Mouse (Mus musculus): ENCODE results near the gene Smim23.

Smim23 gene

DNA sequence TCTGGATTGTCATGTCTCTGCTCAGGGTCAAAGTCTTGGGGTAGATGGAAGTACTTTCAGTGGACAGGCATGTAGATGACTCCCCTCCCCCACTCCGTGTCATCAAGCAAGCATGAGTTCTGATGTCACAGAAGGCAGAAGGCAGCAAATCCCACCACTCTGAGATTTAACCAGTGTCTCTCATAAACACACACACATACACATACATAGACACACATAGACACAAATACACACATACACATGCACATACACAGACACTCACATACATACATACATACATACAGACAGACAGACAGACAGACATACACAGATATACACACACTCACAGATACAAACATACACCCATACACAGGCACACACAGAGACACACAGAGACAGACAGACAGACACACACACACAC lies at the start of gene Smim23:
Gene Smim23 (minus strand): TSS at position 101 of the 400 bp plus-strand sequence.
- DNase-seq (ENCODE audit: low spot score) = no peak

DNA sequence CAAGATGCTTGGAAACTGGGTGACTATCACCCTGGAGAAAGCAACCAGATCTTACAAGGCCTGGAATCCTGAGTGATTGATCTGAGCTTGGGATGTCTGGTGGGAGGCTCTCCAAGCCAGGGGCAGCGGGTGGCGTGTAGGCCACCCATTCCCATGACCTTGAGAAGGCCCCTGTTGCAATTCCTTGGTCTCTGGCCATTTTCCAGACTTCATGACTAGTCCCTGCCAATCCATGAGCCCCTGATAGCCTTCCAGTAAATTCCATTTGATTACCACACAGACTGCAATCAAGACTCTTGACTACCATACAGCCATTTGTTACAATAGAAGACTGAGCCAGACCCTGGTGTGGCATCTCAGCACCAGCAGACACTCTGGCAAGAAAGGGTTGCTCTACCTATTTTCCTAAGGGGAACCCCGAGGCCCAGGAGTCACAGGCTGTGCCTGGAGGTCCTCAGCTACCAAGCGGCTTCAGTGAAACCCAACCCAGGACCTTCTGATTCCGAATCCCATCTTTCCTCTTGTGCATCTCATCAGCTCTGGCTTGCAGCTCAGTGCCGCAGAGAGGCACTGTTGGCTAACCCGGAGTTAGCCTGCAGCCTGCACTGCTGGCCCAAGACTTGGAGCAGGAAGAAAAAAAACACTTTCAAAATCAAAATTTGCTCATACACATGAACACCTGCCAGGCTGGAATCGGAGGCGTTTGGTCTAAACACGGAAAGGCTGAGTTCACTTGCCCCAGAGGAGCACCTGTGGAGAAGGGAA lies 44.4 kb upstream of the Smim23 start:
- DNase-seq (ENCODE audit: low spot score) = no peak

DNA sequence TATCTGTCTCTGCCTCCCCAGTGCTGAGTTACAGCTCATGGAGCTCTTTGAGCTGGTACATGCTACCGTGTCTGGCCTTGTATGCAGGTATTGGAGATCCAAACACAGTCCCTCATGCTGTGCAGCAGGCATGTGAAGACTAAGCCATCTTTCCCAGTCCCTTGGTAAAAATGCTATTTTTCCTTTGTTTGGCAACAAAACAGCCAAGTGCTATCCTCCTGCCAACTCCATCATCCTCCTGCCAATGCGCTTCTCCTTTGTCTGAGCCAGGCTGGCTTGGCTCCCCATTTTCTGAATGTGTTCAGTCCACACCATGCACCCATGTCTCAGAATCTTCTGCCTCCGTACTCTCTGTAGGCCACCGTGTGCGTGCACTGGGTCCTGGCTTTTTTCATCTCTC lies 40.2 kb upstream of the Smim23 start:
- no peak for DNase-seq (ENCODE audit: low spot score)

DNA sequence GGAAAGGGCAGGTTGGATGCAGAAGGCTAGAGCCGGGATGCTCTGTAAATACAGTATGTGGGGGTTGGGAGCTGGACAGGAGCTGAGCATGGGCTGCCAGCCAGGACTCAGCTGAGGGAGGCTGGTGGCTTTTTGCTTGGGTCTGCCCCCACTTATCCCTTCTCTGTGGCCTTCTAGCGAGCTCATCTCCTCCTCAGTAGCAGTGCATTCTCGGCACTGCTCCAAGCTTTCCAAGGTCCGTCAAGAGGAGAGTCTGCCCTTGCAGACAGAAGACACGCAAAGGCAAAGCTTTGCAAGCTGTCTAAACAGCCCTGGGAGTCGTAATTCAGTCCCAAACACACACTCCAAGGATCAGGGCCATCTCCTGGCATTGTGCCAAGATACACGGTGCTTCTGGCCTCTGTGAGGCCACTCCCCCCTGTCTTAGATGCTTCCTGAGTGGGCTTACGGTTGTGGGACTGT lies 33.0 kb upstream of the Smim23 start:
- peak; percentile 5 for DNase-seq (ENCODE audit: low spot score)

DNA sequence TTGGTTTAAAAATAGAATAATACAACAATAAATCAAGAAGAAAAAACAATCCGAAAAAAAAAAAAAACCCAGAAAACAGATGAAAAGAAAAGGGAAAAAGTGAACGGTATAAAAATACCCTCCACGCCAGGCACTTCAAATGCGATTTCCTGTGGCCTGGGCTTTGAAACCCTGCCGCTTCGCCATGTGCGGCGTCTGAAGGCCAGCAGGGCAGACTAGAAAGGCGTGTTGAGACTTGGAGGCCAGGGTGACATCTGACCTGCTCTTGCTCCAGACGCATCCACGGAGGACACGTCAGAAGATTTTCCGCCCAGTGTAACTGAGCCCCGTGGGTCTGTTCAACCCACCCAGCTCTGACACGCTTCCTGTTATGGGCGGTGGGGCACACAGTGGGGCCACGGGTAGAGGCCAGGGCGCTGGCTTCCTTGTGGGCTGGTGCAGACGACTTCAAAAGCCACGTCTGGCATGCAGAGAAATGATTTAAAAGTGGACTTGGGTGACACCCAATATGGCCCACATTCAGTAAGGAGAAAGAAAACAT lies 22.3 kb upstream of the Smim23 start:
- no peak for DNase-seq (ENCODE audit: low spot score)

DNA sequence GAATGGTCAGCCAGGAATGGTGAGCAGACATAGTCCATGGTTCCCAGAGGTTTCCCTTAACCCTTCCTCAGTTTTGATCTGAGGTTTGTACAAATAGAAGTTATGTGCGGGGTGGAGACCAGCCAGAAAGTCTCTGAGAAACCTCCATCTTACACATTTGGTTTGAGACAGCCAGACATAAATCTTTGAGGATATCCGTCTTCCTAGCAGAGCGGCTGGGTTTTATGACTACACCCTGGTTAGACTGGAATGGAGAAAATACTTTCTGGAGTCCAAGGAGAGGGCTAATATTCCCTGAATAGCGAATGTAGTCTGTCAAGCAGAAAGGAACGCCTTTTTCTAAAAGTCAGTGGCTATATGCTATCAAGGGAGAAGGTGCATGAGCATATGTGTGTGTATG lies 16.8 kb upstream of the Smim23 start:
- DNase-seq (ENCODE audit: low spot score) = no peak

DNA sequence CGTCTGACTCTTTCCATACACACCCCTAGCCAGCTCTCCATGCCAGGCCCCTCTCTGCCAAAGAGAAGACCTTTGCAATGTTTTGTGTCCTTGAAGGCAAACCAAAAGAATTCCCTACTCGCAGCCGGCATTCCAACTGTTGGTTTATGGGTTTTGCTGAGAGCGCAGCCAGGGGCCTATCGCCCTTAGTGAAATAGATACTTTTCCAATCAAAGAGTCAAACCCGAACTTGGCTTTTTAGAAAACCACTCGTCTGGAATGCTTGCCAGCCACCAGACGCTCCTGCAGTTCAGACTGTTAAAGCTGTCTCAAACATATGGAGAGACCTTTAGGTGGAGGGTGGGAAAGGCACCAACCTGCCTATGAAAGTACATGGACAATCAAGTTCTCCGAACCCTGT lies 15.9 kb upstream of the Smim23 start:
- no peak for DNase-seq (ENCODE audit: low spot score)

DNA sequence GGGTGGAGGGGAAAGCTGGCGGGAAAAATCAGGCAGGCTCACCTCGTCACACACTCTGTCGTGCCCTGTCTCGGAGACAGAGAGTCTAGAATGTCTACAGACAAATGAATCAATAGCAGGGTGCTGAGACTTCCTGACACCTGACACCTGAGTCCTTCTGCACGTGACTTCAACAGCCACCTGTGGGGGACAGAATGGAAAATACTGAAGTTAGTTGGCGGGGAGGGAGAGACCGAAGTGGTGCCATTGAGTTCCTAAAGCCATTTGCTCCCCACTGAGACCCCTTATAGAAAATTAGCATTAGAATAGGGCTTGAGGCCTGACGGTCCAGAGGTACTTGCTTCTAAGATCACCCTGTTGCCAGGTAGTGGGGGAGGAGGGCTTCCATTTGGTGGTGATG lies 10.6 kb upstream of the Smim23 start:
- no peak for DNase-seq (ENCODE audit: low spot score)

DNA sequence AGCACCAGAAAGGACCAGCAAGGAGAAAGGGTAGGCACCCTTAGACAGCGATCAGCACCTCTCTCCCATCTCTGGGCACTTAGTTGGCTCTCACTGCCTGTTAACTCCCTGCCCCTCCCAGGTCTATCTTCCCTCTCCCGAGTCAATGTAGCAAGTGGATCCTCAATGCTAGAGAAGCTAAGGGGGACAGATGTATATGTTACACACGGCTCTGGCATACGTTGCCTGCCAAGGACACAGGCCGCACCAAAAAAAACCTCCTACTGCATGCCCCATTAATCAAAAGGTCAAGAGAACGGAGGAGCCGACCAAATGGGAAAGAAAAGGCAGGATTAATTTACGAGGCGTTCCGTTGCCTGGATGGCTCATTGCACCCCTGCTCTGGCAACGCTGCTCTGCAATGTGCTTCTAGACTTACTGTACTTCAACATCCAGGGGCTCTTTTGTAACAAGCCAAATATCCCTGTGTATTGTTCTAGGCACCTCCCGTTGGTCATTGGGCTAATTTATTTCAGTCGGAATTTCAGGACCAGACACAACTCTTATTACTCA lies 10.0 kb upstream of the Smim23 start:
- DNase-seq (ENCODE audit: low spot score) = no peak

DNA sequence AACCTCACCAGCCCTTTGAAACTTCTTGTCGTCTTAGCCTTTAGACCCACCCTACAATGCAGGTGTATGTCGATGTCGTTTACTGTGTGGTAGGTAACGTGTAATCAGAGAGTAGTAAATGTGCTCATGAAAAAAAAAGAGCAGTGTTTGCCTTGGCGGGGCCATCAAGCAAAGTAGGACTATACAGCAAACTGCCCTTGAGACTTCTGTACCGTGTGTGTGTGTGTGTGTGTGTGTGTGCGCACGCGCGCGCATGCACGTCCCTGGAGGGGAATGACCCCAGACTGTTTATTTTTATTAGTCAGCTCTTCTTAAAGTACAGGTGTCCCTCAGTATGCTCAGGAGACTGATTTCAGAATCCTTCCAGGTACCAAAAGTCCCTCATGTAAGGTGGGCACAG lies 6.8 kb downstream of the Smim23 start:
- no peak for DNase-seq (ENCODE audit: low spot score)

DNA sequence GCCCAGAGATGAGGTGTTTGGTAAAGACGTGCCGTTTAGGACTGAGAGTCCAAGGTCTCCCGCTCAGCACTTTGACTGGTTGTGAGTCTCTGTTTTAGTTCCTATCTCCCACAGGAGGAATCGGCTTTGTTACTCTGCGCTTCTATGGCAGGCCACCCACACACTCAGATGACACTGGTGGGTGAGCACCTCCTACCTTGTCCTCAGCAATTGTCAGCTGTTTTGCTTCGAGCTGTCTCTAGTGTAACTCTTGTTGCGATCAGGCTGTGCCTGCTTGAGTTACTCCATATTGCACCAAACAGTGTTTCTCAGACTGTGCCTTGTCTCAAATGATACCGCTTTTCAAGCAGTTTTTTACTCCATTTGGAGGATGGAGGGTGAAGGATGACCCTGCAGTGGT lies 10.1 kb downstream of the Smim23 start:
- DNase-seq (ENCODE audit: low spot score) = no peak

DNA sequence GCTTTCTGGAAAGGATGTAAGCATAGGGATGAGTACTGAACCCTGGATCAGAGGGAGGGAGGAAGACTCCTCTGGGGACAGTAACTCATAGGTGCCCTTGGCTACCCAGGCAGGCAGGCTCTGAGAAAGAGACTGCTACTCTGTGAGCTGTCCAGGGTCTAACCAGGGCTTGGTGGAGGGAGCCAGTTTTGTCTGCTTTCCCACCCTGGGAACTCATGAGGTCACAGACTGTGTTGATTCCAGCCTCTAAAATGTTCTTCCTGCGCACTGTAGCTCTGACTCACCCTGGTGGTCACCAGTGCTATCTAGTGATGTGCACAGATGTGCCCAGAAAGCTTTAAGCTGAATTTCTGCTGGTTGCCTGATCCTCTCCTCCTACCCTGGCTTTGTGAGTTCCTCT lies 15.3 kb downstream of the Smim23 start:
- no peak for DNase-seq (ENCODE audit: low spot score)

DNA sequence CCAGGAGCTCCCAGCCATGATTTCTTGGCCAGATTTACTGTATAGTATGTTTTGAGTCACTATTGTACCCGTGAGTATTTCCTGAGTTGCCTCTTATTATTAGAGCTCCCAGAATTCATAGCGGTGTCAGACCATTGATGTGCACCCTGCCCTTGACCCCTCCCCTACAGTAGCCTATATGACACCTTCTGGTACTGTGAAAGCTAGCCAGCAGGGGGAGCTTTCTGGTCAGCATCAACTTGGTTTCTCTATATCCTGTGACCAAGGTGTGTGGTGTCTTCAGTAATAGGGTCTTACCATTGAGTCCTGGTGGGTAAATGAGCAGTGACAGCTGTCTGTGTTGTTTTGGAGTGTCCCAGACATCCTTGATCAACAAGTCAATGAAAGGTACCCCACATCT lies 18.4 kb downstream of the Smim23 start:
- DNase-seq (ENCODE audit: low spot score) = peak; percentile 17

DNA sequence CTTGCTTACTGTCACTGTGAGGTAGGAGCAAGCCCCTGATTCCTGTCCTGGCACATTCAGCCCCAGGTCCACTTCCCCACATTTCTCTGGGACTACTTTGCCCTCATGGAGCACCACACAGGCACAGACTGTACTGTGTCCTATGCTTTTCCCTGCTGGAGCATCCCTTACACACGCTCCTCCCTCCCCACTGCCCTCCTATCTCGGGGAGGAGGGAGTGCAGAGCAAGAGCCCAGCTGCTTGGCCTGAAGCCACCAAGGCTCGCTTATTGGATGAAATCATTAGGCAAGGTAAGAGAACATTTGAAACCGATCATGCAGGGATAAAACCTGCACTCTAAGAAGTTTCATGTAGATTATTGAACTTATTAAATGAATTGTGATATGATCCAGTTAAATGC lies 20.7 kb downstream of the Smim23 start:
- DNase-seq (ENCODE audit: low spot score) = no peak

DNA sequence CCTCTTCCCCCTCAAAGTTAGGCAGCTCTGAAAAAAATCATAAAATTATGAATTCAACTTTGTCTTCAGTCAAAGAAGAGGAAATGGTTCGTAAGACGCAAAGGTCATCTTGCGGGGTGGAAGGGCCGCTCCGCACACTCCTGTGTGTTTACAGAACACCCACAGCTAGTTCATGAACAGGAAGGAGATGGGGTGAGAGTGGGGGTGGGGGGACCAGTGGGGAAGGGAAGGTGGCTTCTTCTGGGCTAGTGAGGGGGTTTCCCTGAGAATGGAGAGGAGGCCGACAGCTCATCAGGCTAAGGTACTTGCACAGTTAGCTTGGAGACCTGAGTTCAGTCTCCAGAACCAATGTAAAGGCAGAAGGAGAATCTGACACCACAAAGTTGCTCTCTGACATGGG lies 22.7 kb downstream of the Smim23 start:
- no peak for DNase-seq (ENCODE audit: low spot score)

DNA sequence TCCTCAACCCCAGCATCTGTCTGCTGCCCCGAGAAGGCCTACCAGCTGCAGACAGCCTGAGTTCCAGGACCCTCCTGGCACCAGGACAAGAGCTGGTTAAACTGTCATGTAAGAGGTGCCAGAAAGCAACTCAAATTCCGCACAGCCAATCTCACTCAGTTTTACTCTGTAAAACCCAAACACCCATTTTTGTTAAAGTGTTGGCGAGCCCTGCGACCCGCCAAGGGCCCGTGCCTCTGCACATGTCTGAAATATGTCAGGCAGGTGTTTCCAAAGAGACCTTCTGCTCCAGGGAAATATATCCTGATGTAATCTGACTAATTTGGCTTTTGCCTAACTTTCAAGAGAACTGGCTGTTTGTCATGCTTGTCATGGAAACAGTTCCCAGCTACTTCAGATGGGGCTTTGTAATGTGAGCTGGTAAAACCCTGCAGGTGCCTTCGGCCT lies 23.5 kb downstream of the Smim23 start:
- no peak for DNase-seq (ENCODE audit: low spot score)

DNA sequence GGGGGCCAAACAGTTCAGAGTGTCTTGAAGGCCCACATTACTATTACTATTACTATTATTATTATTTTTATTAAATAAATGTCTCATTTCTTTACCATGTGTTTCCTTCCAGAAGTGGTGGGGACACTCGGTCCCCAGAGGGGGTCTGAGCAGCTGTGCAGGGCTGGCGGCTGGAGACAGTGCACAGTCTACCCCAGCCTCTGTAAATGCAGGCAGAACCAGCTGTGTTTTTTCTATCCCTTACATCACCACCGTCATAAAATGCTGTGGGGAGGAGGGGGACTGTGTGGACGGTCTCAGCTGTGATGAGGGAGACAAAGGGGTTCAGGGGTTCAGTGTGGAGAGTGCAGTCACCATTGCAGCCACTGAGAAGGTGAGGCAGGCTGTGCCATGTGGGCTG lies 26.0 kb downstream of the Smim23 start:
- no peak for DNase-seq (ENCODE audit: low spot score)

DNA sequence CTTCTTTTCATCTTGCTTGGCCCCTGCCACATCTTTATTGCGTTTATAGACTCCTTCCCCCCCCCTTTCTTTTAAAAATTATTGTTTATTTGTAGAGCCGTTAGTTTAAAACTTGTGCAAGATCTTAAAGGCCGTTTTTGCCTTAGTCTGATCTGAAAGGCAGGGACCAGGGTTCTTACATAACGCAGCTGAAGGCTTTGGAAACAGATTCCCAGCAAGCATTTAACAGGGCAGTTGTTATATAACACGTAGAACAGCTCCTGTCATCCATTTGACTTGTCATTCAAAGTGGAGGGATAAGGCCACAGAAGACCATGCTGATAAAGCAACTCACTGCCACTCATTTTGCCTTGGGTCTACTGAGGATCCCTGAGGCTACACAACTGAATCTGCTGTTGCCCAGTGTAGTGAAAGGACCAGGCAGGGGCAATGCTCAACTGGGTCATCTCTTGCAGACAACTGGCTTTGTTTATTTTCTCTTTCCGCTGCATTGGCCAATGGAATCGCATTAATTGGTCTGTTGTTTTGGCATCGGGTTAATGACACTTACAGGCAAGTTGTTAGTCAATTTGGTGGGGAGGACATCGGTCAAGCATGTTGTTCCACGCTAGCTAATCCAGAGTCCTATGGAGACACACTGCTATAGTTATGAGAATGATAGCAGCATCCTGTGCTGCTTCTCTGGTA lies 29.5 kb downstream of the Smim23 start:
- DNase-seq (ENCODE audit: low spot score) = no peak

DNA sequence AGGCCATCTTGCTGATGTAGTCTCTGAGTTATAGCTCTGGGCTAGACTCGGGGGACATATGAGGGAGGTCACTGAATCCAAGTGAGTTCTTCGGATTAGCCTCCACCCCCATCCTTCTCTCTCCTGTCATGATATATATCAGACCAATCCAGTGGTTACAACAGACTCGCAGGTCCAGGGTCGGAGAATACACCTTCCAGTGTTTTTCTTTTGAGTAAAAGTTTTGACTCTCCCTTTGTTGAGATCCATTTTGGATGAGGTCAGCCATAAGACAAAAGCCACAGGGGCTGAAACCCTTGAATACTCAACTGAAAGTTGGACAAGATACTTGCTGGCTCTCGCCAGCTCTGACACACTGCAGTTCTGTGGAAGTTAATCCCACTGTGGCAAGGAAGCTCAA lies 38.2 kb downstream of the Smim23 start:
- no peak for DNase-seq (ENCODE audit: low spot score)

DNA sequence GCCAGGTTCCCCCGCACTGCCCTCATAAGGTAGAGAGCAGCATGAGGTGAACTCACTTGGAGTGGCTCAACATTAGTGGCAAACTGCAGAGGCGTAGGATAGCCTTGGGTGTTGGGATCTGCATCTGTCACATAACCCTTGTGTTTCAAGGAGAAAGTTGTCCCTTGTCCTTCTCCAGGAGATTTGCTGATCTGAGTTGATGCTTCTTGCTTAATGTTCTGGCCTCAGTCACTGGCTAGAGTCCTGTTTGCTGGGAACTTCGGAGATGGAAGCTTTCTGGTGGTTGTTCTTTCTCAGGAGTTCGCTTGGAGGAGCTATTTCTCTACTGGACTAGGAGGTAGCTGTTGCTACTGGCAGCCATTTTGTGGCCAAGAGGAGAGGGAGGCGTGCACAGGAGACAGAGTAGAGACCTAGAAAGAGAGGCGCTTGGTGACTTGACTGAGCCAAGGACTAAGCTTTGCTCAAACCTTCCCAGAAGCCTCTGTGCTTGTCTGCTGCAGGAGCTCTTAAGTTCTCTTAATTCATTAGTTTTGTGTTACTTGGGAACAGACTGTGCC lies 38.7 kb downstream of the Smim23 start:
- no peak for DNase-seq (ENCODE audit: low spot score)

DNA sequence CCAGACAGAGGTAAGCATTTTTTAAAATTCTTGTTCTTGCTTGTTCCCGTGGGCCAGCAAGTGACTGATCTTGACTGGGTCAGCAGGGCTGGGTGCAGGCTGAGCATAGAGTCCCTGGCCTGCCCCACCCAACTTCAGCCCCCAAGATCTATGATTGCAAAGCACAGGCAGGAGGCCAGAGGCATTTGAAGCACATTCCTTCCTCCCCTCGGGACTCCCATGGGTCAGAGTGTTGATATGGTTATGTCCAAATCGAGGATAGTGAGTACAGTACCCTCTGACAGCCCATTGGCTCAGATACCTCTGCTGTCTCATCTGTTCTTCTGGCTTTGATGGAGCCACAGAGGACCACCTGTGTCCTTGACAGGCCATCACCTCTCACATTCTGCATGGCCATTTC lies 41.7 kb downstream of the Smim23 start:
- no peak for DNase-seq (ENCODE audit: low spot score)

DNA sequence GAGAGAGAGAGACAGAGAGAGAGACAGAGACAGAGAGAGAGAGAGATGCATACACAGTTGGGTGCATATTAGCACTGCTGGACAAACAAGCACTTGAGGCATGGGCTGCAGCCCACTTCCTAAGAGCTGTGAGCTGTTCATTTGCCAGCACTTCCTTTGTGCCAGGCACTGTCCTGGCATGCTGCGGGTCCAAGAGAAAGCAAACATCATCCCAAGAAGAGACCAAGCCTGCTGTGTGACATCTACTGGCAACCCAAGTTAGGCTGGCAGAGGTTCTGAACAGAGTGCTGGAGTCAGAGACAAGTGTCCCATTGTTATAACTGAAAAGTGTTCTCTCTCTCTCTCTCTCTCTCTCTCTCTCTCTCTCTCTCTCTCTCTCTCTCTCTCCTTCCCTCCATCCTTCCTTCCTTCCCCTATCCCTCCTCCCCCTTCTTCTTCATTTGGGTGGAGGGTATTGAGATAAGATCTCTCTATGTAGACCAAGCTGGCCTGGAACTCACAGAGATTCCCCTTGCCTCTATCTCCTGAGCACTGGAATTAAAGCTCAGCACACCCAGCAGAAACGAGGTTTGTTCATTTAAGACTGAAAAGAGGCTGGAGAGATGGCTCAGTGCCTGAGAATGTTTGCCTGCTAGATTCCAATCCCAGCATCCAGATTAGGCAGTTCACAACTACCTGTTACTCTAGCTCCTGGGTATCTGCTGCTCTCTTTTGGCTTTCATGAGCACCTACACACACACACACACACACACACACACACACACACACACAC lies 42.6 kb downstream of the Smim23 start:
- no peak for DNase-seq (ENCODE audit: low spot score)

Data from yolk sac, embryonic 10.5 days (tissue).